11 mouse cellular contexts compared by ENCODE assay signal in the genomic region with DNA sequence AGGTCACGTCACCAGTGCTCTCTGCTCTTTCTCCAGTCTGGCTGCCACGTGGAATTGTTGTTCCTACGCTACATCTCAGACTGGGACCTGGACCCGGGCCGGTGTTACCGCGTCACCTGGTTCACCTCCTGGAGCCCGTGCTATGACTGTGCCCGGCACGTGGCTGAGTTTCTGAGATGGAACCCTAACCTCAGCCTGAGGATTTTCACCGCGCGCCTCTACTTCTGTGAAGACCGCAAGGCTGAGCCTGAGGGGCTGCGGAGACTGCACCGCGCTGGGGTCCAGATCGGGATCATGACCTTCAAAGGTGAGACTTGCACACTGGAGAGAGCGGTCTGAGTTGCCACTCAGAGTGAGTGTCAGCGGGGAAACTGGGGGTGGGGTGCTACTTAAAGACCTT. TPM values are rescaled to one million over a fixed set of nuclear protein-coding genes. Genes with fewer than 3 reads are reported as not detected.
DNase-seq lines count a peak whose midpoint lies in the region; ATAC-seq lines count a peak whose summit lies in the region.
"Had no signal": no experiment of that assay in that cellular context is flagged by ENCODE, and none has a peak within 500 bp of the region (broad histone marks: within the 10 kb centered on the region; RNA-seq: fewer than 3 reads in every experiment).

No protein-coding gene starts in this region.

- H3K27me3 ChIP-seq in forebrain, embryonic 11.5 days (ENCODE audit: control insufficient read depth, insufficient read depth, low read length), result no peaks in the 10 kb centered on the region
- H3K27me3 ChIP-seq in forebrain, embryonic 10.5 days (ENCODE audit: poor library complexity, severe bottlenecking), result peaks cover 26% of the 10 kb centered on the region
- no peaks in the 10 kb centered on the region for H3K27me3 ChIP-seq in midbrain, embryonic 11.5 days (ENCODE audit: control insufficient read depth, insufficient read depth, low read length)
- H3K27me3 ChIP-seq in midbrain, embryonic 10.5 days (ENCODE audit: low read depth, poor library complexity, severe bottlenecking), result peaks cover 16% of the 10 kb centered on the region; the same call in 1 of the 2 replicates
- H3K27me3 ChIP-seq in intestine, embryonic 16.5 days (replicated peaks; ENCODE audit: control insufficient read depth, insufficient read depth, low read length), result no peaks in the 10 kb centered on the region
- 0 out of 2 replicates have a peak, but pooled peaks cover 6% of the 10 kb centered on the region for H3K27me3 ChIP-seq in stomach, embryonic 15.5 days (replicated peaks)

- ATAC-seq in forebrain, embryonic 11.5 days (replicated peaks; ENCODE audit: low FRiP score), result 0 out of 2 replicates have a peak, but pooled peaks have one; percentile 7
- ATAC-seq in midbrain, embryonic 11.5 days (ENCODE audit: low FRiP score), result peak; percentile 17
- ATAC-seq in intestine, embryonic 16.5 days, result 0 out of 2 replicates have a peak, but pooled peaks have one; percentile 16
- ATAC-seq in stomach, embryonic 15.5 days (ENCODE audit: insufficient read depth, low FRiP score, low read depth), result peak; percentile 41; the same call in 1 of the 2 replicates

- no peak overlapping the region for H3K27ac ChIP-seq in forebrain, embryonic 11.5 days (ENCODE audit: low read depth, low read length)
- no peak overlapping the region for H3K27ac ChIP-seq in forebrain, embryonic 10.5 days
- H3K27ac ChIP-seq in midbrain, embryonic 11.5 days (ENCODE audit: low read depth, low read length), result no peak overlapping the region
- no peak overlapping the region for H3K27ac ChIP-seq in midbrain, embryonic 10.5 days (replicated peaks)
- no peak overlapping the region for H3K27ac ChIP-seq in intestine, embryonic 16.5 days (ENCODE audit: low read length)
- H3K27ac ChIP-seq in stomach, embryonic 15.5 days, result no peak overlapping the region
- H3K27ac ChIP-seq: gastrocnemius, adult 2 months had no signal

- H3K4me2 ChIP-seq in forebrain, embryonic 11.5 days (ENCODE audit: low read depth, low read length, severe bottlenecking), result no peak overlapping the region
- H3K4me2 ChIP-seq in midbrain, embryonic 11.5 days, result no peak overlapping the region
- no peak overlapping the region for H3K4me2 ChIP-seq in intestine, embryonic 16.5 days (ENCODE audit: low read depth, low read length)
- no peak overlapping the region; the same call in 1 of the 2 replicates for H3K4me2 ChIP-seq in stomach, embryonic 15.5 days

- no peak overlapping the region for H3K9ac ChIP-seq in forebrain, embryonic 11.5 days (ENCODE audit: low read length)
- H3K9ac ChIP-seq in midbrain, embryonic 11.5 days (ENCODE audit: low read length), result no peak overlapping the region
- H3K9ac ChIP-seq in intestine, embryonic 16.5 days (ENCODE audit: low read depth, low read length), result no peak overlapping the region
- H3K9ac ChIP-seq in stomach, embryonic 15.5 days, result no peak overlapping the region

- 89% methylated on average over 20 of the region's 20 CpGs for WGBS in forebrain, embryonic 11.5 days
- 87% methylated on average over 20 of the region's 20 CpGs for WGBS in forebrain, embryonic 10.5 days
- WGBS in midbrain, embryonic 11.5 days, result 84% methylated on average over 20 of the region's 20 CpGs
- 87% methylated on average over 20 of the region's 20 CpGs for WGBS in midbrain, embryonic 10.5 days
- 81% methylated on average over 20 of the region's 20 CpGs for WGBS in intestine, embryonic 16.5 days
- 80% methylated on average over 20 of the region's 20 CpGs for WGBS in stomach, embryonic 15.5 days

- H3K36me3 ChIP-seq in forebrain, embryonic 11.5 days (ENCODE audit: control insufficient read depth, insufficient read depth, low read length), result no peaks in the 10 kb centered on the region
- H3K36me3 ChIP-seq in forebrain, embryonic 10.5 days (replicated peaks), result no peaks in the 10 kb centered on the region
- no peaks in the 10 kb centered on the region for H3K36me3 ChIP-seq in midbrain, embryonic 11.5 days (ENCODE audit: control insufficient read depth, insufficient read depth, low read length)
- no peaks in the 10 kb centered on the region for H3K36me3 ChIP-seq in midbrain, embryonic 10.5 days
- no peaks in the 10 kb centered on the region for H3K36me3 ChIP-seq in intestine, embryonic 16.5 days (ENCODE audit: control insufficient read depth, insufficient read depth, low read length)
- H3K36me3 ChIP-seq in stomach, embryonic 15.5 days, result no peaks in the 10 kb centered on the region

- no peaks in the 10 kb centered on the region; the same call in 1 of the 2 replicates for H3K4me1 ChIP-seq in forebrain, embryonic 11.5 days (replicated peaks; ENCODE audit: control insufficient read depth, insufficient read depth, low read length)
- peaks cover 23% of the 10 kb centered on the region for H3K4me1 ChIP-seq in forebrain, embryonic 10.5 days
- no peaks in the 10 kb centered on the region for H3K4me1 ChIP-seq in midbrain, embryonic 11.5 days (ENCODE audit: control insufficient read depth, insufficient read depth, low read length)
- H3K4me1 ChIP-seq in midbrain, embryonic 10.5 days, result peaks cover 19% of the 10 kb centered on the region
- H3K4me1 ChIP-seq in intestine, embryonic 16.5 days (ENCODE audit: control insufficient read depth, insufficient read depth, low read length), result 0 out of 2 replicates have a peak, but pooled peaks cover 3% of the 10 kb centered on the region
- H3K4me1 ChIP-seq in stomach, embryonic 15.5 days, result 0 out of 2 replicates have a peak, but pooled peaks cover 5% of the 10 kb centered on the region

- no peak for DNase-seq in forebrain, embryonic 11.5 days (ENCODE audit: low spot score)
- no peak for DNase-seq in forebrain, embryonic 10.5 days (ENCODE audit: extremely low spot score, low spot score)
- peak; percentile 81 for DNase-seq in midbrain, embryonic 11.5 days (ENCODE audit: low spot score, missing footprints)
- DNase-seq in midbrain, embryonic 10.5 days (ENCODE audit: low spot score), result no peak
- no peak for DNase-seq in retina, embryonic 14.5 days (ENCODE audit: low spot score)
- DNase-seq in ovary, adult 18-20 months (ENCODE audit: low spot score), result no peak

- H3K9me3 ChIP-seq in forebrain, embryonic 11.5 days (ENCODE audit: control insufficient read depth, low read length), result no peaks in the 10 kb centered on the region
- H3K9me3 ChIP-seq in forebrain, embryonic 10.5 days, result no peaks in the 10 kb centered on the region
- H3K9me3 ChIP-seq in midbrain, embryonic 11.5 days (ENCODE audit: control insufficient read depth, low read length), result no peaks in the 10 kb centered on the region
- no peaks in the 10 kb centered on the region for H3K9me3 ChIP-seq in midbrain, embryonic 10.5 days (replicated peaks)
- no peaks in the 10 kb centered on the region for H3K9me3 ChIP-seq in intestine, embryonic 16.5 days (ENCODE audit: control insufficient read depth, low read length)
- no peaks in the 10 kb centered on the region for H3K9me3 ChIP-seq in stomach, embryonic 15.5 days

- no peak overlapping the region for H3K4me3 ChIP-seq in forebrain, embryonic 11.5 days (ENCODE audit: low read depth, low read length)
- no peak overlapping the region for H3K4me3 ChIP-seq in forebrain, embryonic 10.5 days
- no peak overlapping the region for H3K4me3 ChIP-seq in midbrain, embryonic 11.5 days (ENCODE audit: low read depth, low read length)
- no peak overlapping the region for H3K4me3 ChIP-seq in midbrain, embryonic 10.5 days
- no peak overlapping the region for H3K4me3 ChIP-seq in intestine, embryonic 16.5 days (ENCODE audit: low read length)
- no peak overlapping the region for H3K4me3 ChIP-seq in stomach, embryonic 15.5 days (replicated peaks)
- H3K4me3 ChIP-seq: gastrocnemius, adult 2 months had no signal

RNA-seq across cellular contexts. Expression of gene Aicda, which starts 7.4 kb away (rescaled TPM):
- polyA plus RNA-seq in forebrain, embryonic 11.5 days (2014; fragmentation: Nextera tagmentation; extraction: Ambion mirVana), result not detected in 2 replicates
- not detected in 2 replicates for polyA plus RNA-seq in forebrain, embryonic 10.5 days (2016; fragmentation: Nextera tagmentation; extraction: Ambion mirVana)
- polyA plus RNA-seq in midbrain, embryonic 11.5 days (2014; fragmentation: Nextera tagmentation; extraction: Ambion mirVana), result not detected in 2 replicates
- not detected in 2 replicates for polyA plus RNA-seq in midbrain, embryonic 10.5 days (2016; fragmentation: Nextera tagmentation; extraction: Ambion mirVana)
- not detected in 2 replicates for polyA plus RNA-seq in intestine, embryonic 16.5 days (2015; fragmentation: Nextera tagmentation; extraction: Ambion mirVana)
- polyA plus RNA-seq in stomach, embryonic 15.5 days (2015; fragmentation: Nextera tagmentation; extraction: Ambion mirVana), result 0.13 TPM in 1 of 2 replicates, not detected in the other
- polyA plus RNA-seq: lung, adult 2 months; stomach, embryonic 14.5 days had no signal

RNA-seq across cellular contexts. Expression of gene Apobec1, which starts 41.2 kb away (rescaled TPM):
- 1.2 and 1.7 TPM in 2 replicates for polyA plus RNA-seq in forebrain, embryonic 11.5 days (2014; fragmentation: Nextera tagmentation; extraction: Ambion mirVana)
- polyA plus RNA-seq in forebrain, embryonic 10.5 days (2016; fragmentation: Nextera tagmentation; extraction: Ambion mirVana), result 1.4 and 1.5 TPM in 2 replicates
- polyA plus RNA-seq in midbrain, embryonic 11.5 days (2014; fragmentation: Nextera tagmentation; extraction: Ambion mirVana), result 2.0 and 2.5 TPM in 2 replicates
- polyA plus RNA-seq in midbrain, embryonic 10.5 days (2016; fragmentation: Nextera tagmentation; extraction: Ambion mirVana), result 1.6 and 1.7 TPM in 2 replicates
- polyA plus RNA-seq in intestine, embryonic 16.5 days (2015; fragmentation: Nextera tagmentation; extraction: Ambion mirVana), result 9.1 and 12.5 TPM in 2 replicates
- 4.5 and 5.0 TPM in 2 replicates for polyA plus RNA-seq in stomach, embryonic 15.5 days (2015; fragmentation: Nextera tagmentation; extraction: Ambion mirVana)

RNA-seq across cellular contexts. Expression of gene Gdf3, which starts 48.9 kb away (rescaled TPM):
- polyA plus RNA-seq in forebrain, embryonic 11.5 days (2014; fragmentation: Nextera tagmentation; extraction: Ambion mirVana), result 0.11 TPM in 1 of 2 replicates, not detected in the other
- polyA plus RNA-seq in forebrain, embryonic 10.5 days (2016; fragmentation: Nextera tagmentation; extraction: Ambion mirVana), result 0.09 TPM in 1 of 2 replicates, not detected in the other
- 0.05 TPM in 1 of 2 replicates, not detected in the other for polyA plus RNA-seq in midbrain, embryonic 11.5 days (2014; fragmentation: Nextera tagmentation; extraction: Ambion mirVana)
- 0.06 and 0.09 TPM in 2 replicates for polyA plus RNA-seq in midbrain, embryonic 10.5 days (2016; fragmentation: Nextera tagmentation; extraction: Ambion mirVana)
- 0.06 and 0.13 TPM in 2 replicates for polyA plus RNA-seq in intestine, embryonic 16.5 days (2015; fragmentation: Nextera tagmentation; extraction: Ambion mirVana)
- polyA plus RNA-seq in stomach, embryonic 15.5 days (2015; fragmentation: Nextera tagmentation; extraction: Ambion mirVana), result 0.22 and 0.27 TPM in 2 replicates
- polyA plus RNA-seq: lung, adult 2 months; stomach, embryonic 14.5 days had no signal

RNA-seq across cellular contexts. Expression of gene Mfap5, which starts 55.4 kb away (rescaled TPM):
- polyA plus RNA-seq in forebrain, embryonic 11.5 days (2014; fragmentation: Nextera tagmentation; extraction: Ambion mirVana), result 0.77 and 1.3 TPM in 2 replicates
- polyA plus RNA-seq in forebrain, embryonic 10.5 days (2016; fragmentation: Nextera tagmentation; extraction: Ambion mirVana), result 0.12 and 0.42 TPM in 2 replicates
- polyA plus RNA-seq in midbrain, embryonic 11.5 days (2014; fragmentation: Nextera tagmentation; extraction: Ambion mirVana), result 0.75 and 0.77 TPM in 2 replicates
- 0.72 and 0.99 TPM in 2 replicates for polyA plus RNA-seq in midbrain, embryonic 10.5 days (2016; fragmentation: Nextera tagmentation; extraction: Ambion mirVana)
- polyA plus RNA-seq in intestine, embryonic 16.5 days (2015; fragmentation: Nextera tagmentation; extraction: Ambion mirVana), result 8.8 and 9.2 TPM in 2 replicates
- 41.8 and 50.3 TPM in 2 replicates for polyA plus RNA-seq in stomach, embryonic 15.5 days (2015; fragmentation: Nextera tagmentation; extraction: Ambion mirVana)
